Mouse (Mus musculus) macrophage (primary cell): ENCODE results near the gene Gm10260. TPM values are rescaled to one million over a fixed set of nuclear protein-coding genes. Genes with fewer than 3 reads are reported as not detected.

Source experiments
- H3K27ac ChIP-seq: fragments of 350-480 bp; formaldehyde crosslinking; 2 replicates; pipeline ENCODE4 v1.9.0; 2021
- H3K36me3 ChIP-seq: fragments of 350-480 bp; formaldehyde crosslinking; 2 replicates; pipeline ENCODE4 v1.9.0; 2021; ENCODE audit errors: inconsistent target
- H3K4me3 ChIP-seq: fragments of 350-480 bp; formaldehyde crosslinking; 2 replicates; pipeline ENCODE4 v1.9.0; 2021; ENCODE audit errors: inconsistent target
- H3K79me2 ChIP-seq: fragments of 350-480 bp; formaldehyde crosslinking; 2 replicates; pipeline ENCODE4 v1.9.0; 2021; ENCODE audit errors: inconsistent target
- WGBS: methylation state at CpG from one replicate; pipeline ENCODE4 v1.1.7; 2026; ENCODE audit warnings: inconsistent platforms; ENCODE audit not compliant: missing documents; 5-methylcytosine and 5-hydroxymethylcytosine counted together
- polyA plus RNA-seq: library from polyadenylated mRNA; stranded (reverse); fragments of 250-400 nt; gene quantifications from 3 replicates; pipeline ENCODE4 v1.2.4, GENCODE M21; 2018; ENCODE audit warnings: inconsistent platforms
- total RNA-seq, 78 experiments: library from RNA; depleted of rRNA; stranded (reverse); fragments of 250-400 nt; gene quantifications; 1 replicate in 9 of 78; 2 replicates in 24 of 78; 3 replicates in 43 of 78; 4 replicates in 2 of 78; pipeline ENCODE4 v1.2.4; 2018; ENCODE audit warnings: inconsistent platforms in 56 of 78

Gm10260 gene
- total RNA-seq (2018; cell fraction: chromatin; rRNA removed): 1 to 10 TPM in 1 of 26 experiments, not detected in 25; 8.0 TPM
- 1 to 10 TPM; 1.3 to 8.1 (median 3.2) TPM for total RNA-seq (2018; cell fraction: cytosol; rRNA removed)
- total RNA-seq (2018; cell fraction: nucleus; rRNA removed): 1 to 10 TPM in 5 of 26 experiments, not detected in 21; 1.9 to 5.6 (median 2.7) TPM
- 3.2 to 20.0 TPM (median 15.0 TPM) in 3 replicates for polyA plus RNA-seq

DNA sequence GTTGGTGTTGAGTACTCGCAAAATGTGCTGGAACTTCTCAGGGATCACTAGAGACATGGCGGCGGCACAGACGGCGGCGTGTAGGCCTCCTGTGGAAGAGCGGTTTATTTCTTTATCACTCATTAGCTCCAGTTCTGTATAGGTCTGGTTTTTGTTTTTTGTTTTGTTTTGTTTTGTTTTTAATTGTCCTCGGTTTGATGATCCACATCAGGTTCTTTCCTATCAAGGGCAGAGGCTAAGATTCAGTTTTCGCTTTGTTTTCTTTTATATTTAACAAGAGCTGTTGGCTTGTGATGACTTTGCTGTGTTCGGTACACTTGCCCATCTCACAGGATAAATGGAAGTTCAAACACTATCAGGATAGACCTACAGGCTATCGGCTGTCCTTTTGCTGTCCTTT is at the start of gene Gm10260:
TSS of gene Gm10260 (minus strand) at position 101 of the 400 bp plus-strand sequence.
- Histone ChIP-seq H3K79me2 (no peaks in the 10 kb centered on the region), H3K36me3 (no peaks in the 10 kb centered on the region), H3K27ac (no peak within 1 kb of the TSS), H3K4me3 (no peak within 1 kb of the TSS)
- WGBS: 96% methylated on average over 4 of the region's 11 CpGs

DNA sequence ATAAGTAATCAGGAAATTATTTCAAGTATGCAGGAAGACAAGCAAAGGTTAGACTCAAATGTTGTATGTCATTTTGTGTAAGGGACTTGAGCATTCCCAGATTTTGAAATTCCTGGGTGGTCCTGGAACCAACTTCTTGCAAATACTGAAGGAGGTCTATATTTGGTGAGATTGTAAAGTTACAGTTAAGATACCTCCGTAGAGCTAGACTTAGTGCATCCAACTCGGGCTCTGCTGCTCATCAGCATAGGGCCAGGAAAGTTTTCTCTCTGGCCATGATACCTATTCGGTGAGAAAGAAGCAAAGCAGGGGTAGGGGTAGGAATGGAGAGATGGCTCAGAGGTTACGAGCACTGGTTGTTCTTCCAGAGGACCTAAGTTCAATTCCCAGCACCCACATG is 49.4 kb upstream of the Gm10260 start:
- 93% methylated on average over 4 of the region's 4 CpGs for WGBS
- Histone ChIP-seq H3K36me3 (no peaks in the 10 kb centered on the region), H3K4me3 (no peak overlapping the region), H3K27ac (no peak overlapping the region), H3K79me2 (no peaks in the 10 kb centered on the region)

DNA sequence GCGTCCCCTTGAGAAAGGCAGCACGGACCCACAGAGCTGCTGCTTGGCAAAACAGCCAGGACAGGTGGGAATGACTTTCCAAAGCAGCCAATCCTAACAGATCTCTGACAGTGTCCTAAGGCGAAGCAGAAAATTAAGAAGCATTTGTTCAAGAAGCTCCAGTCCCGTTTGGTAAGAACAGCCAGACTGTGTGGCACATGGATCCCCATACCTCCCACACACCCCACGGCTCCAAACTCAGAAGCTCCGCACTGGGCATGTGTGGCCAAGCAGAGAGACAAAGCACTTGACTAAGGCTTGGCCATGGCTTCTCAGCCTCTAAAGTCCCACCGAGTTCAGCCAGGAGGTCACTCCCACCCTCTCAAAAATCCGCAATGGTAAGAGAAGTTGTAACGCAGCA is 45.5 kb upstream of the Gm10260 start:
- Histone ChIP-seq H3K36me3 (no peaks in the 10 kb centered on the region), H3K4me3 (no peak overlapping the region), H3K27ac (no peak overlapping the region), H3K79me2 (no peaks in the 10 kb centered on the region)
- 92% methylated on average over 9 of the region's 9 CpGs for WGBS

DNA sequence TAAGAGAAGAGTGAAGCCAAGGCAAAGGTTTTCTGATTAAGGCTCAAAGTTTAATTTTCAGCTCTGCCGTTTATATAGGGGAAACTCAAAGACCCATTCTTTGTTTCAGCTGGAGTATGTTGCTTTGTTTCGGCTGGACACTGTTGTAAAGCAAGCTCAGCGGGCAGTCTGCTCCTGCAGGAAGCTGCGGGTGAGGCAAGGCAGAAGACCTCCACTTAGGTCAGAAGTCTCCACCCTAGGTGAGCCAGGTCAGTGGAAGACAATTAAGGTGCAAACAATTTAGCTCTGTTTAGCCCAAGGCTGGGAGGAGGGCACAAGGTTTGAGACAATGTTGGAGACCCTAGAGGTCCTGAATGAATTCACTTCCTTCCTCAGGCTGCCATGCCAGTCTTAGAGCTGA is 42.0 kb upstream of the Gm10260 start:
- Histone ChIP-seq H3K36me3 (no peaks in the 10 kb centered on the region), H3K79me2 (no peaks in the 10 kb centered on the region), H3K4me3 (no peak overlapping the region), H3K27ac (no peak overlapping the region)
- WGBS: 84% methylated on average over 4 of the region's 4 CpGs

DNA sequence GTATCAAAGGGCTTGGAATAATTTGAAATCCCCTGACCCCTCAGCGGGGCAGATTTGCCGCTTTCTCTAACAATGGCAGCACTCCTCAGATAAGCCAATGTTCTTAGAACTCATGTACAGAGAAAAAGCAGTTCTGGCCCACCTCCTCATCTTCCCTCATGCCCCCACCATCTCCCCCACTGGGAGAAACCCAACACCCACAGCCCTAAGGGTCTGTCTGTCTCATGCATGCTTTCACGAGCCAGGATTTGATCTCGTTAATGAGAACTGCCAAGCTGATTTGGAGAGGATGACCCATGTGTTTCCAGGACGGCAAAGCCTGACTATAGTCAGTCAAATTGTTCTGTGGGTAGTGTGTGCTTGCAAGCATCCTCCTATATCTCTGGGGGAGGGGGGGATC is 37.0 kb upstream of the Gm10260 start:
- H3K4me3 ChIP-seq: no peak overlapping the region
- H3K79me2 ChIP-seq: no peaks in the 10 kb centered on the region
- WGBS: 85% methylated on average over 5 of the region's 5 CpGs
- no peaks in the 10 kb centered on the region for H3K36me3 ChIP-seq
- no peak overlapping the region for H3K27ac ChIP-seq

DNA sequence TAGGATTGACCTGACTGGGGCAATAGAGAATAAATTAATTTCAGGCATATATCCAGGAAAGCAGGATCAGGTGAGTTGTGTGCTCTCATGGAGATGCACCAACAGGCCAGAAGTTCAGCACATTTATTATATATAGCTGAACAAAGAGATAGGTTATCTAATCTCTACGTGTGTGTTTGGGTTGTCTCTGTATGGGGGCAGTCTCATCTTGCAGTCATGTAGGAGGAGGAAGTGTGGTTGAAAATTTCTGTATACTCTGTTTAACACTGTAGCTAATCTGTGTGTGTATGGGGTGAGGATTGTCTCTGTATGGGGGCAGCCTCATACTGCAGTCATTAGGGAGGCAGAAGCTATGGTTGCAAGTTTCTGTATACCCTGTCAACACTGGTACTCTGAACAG is 34.3 kb upstream of the Gm10260 start:
- Histone ChIP-seq H3K36me3 (no peaks in the 10 kb centered on the region), H3K79me2 (no peaks in the 10 kb centered on the region), H3K4me3 (no peak overlapping the region), H3K27ac (no peak overlapping the region)
- WGBS: 80% methylated on average over 1 of the region's 1 CpGs

DNA sequence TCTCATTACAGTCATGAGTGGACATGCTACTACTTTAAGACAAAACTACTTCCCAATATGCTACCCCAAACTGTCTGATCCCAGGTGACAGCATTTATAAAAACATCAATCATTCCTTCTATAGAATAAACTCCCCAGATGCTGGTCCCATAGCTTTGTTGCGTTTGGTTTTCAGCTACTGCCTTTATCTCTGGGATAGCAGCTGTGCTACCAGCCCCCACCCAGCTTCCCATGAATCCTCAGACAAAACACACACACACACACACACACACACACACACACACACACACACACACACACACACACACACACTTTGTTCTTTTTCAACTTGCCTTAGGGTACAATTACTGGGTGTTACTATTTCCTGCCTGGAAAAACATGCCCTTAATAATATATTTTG is 33.5 kb upstream of the Gm10260 start:
- Histone ChIP-seq H3K27ac (no peak overlapping the region), H3K4me3 (no peak overlapping the region), H3K36me3 (no peaks in the 10 kb centered on the region), H3K79me2 (no peaks in the 10 kb centered on the region)
- WGBS: 100% methylated on average over 1 of the region's 1 CpGs

DNA sequence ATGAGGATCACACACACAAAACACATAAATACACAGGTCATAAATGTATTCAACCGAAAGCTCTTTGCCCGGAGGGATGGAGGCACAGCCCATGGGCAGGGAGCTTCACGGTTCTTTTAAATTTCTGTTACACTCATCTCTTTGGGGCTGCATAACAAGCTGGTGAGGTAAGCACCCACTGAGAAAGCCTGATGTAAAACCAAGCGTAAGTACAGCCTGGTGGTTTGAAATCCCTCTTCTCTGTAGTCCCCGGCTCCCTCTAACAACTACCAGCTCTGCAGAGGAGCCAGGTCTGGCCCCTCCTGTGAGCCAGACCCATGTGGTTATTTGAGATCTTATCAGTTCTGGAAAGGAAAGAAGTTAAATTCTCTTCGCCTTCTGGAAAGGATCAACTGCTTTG is 31.2 kb upstream of the Gm10260 start:
- H3K79me2 ChIP-seq: no peaks in the 10 kb centered on the region
- no peak overlapping the region for H3K4me3 ChIP-seq
- 73% methylated on average over 6 of the region's 6 CpGs for WGBS
- H3K36me3 ChIP-seq: no peaks in the 10 kb centered on the region
- H3K27ac ChIP-seq: no peak overlapping the region

DNA sequence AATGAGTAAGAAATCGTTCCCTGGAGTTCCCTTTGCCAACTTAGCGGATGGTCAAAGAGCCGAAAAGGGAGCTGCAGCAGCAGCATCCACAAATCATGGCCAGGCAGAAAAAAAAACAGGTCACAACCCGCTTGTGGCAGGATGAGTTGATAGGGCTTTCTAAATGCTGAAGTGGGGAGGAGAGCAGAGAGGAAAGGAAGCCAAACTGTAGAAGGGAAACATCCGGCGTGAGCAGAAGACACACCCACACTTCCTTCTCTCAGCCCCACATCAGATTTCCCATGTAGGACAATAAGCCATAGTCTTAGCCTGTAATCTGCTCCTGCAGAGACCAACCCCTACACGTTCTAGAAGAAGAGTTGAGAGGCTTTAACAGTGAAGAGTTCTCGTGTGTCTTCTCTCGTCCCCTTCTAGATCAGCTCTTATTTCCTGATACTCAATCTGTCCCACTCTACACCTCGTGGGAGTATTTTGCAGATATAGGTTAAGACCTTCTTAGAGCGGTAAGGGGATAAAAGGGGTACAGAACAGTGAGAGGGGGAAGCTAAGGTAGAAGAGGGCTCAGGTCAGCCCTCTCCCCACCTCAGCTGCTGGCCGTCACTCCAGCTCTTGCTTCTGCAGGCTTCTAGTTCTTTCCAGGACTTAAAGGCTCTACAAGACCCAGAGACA is 29.5 kb upstream of the Gm10260 start:
- Histone ChIP-seq H3K36me3 (no peaks in the 10 kb centered on the region), H3K79me2 (no peaks in the 10 kb centered on the region), H3K4me3 (no peak overlapping the region), H3K27ac (no peak overlapping the region)
- 43% methylated on average over 12 of the region's 12 CpGs for WGBS

DNA sequence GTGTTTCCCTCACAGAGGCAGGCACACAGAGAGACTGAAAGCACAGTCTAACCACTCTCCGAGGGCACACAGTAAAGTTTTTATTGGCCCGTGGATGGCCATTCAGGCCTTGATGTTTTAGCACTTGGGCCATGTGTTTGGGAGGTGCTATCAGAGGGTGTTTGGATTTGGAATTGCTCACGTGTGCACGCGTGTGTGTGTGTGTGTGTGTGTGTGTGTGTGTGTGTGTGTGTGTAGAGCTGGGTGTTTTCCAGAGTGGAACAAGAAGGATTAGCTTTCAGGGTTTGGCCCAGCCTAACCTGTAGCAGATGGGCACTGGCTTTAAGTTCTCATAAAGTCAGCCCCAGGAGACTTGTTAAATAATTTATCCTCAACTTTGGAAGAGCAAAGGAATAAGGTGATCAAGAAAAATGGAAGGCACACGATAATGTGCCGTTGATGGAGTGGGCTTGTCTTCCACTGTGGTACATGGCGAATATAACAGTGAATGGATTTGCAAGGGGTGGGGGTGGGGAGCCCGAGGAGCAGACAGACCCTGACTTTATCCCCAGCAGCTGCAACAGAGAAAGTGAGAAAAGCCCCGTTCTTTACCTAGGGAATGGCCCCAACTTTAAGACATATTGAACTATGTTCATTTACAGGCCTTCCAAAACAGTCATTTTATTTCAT is 24.9 kb upstream of the Gm10260 start:
- Histone ChIP-seq H3K36me3 (no peaks in the 10 kb centered on the region), H3K4me3 (no peak overlapping the region), H3K79me2 (no peaks in the 10 kb centered on the region), H3K27ac (no peak overlapping the region)
- WGBS: 91% methylated on average over 9 of the region's 10 CpGs

DNA sequence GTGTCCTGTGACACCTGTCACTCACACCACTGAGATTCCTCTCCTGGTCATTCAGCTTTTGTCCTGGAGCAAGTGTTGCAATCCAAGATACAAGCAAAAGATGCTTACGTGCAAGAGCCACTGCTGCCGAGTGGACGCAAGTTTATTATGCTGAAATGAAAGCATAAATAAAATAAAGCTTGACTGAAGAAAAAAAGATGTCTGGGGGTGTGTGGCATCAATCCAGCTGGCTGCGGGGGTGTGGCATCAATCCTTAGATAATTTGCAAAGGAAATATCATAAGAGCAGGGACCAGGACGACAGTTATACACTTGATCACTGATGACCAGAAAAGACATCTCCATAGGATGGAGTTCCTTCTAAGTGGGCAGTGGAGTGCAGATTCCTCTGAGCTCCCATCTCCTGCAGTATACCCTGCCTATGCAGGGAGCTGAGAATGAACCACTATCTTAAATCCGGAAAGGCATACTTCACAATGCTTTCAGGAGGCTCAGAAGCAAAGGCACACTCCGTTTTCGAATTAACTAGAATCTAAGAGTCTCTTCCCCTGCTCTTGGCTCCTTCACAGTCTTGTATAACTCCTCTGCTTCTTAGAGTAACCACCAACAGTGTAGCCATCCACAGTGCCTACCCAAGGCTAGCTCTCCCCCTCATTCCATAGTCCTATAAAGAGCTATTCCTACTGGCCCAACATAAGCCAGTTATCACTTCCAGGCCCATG is 23.2 kb upstream of the Gm10260 start:
- 86% methylated on average over 8 of the region's 8 CpGs for WGBS
- Histone ChIP-seq H3K79me2 (no peaks in the 10 kb centered on the region), H3K36me3 (no peaks in the 10 kb centered on the region), H3K4me3 (no peak overlapping the region), H3K27ac (no peak overlapping the region)

DNA sequence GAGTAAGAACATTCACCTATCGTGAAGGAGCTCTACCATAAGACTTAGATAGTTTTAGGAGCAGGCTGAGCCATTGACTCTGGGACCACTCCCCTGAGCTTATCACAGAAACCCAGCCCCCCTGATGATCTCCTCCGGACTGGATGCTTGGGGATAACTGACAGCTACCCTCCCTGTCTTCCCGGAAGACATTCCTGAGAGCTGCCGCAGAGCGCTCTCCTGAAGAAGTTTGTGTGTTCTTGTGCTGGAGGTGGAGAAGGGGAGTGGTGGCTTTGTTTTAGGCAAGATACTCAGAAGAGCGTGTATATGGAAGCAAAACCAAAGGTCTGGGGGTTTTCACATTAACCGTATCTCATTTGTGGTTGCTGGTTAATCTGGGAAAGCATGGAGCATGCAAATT is 21.6 kb upstream of the Gm10260 start:
- H3K79me2 ChIP-seq: no peaks in the 10 kb centered on the region
- no peak overlapping the region for H3K4me3 ChIP-seq
- WGBS: 90% methylated on average over 7 of the region's 7 CpGs
- no peak overlapping the region for H3K27ac ChIP-seq
- H3K36me3 ChIP-seq: no peaks in the 10 kb centered on the region

DNA sequence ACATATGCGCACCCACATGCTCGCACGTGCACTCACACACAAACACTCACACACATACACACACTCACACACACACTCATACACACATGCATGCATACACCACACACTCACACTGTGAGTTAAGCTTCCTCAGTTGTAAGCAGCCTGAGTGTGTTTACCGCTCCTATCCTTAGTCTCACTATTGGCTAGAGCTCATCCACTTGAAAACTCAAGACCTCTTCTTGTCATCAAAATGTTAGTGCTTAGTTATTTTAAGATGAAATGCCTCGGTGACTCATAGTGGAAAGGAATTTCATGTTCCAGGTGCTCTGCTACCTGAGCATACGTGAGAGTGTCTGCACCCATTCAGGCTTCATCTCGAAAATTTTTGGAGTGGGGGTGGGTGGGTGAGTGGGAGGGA is 21.2 kb upstream of the Gm10260 start:
- Histone ChIP-seq H3K27ac (no peak overlapping the region), H3K4me3 (no peak overlapping the region)
- 92% methylated on average over 7 of the region's 7 CpGs for WGBS

DNA sequence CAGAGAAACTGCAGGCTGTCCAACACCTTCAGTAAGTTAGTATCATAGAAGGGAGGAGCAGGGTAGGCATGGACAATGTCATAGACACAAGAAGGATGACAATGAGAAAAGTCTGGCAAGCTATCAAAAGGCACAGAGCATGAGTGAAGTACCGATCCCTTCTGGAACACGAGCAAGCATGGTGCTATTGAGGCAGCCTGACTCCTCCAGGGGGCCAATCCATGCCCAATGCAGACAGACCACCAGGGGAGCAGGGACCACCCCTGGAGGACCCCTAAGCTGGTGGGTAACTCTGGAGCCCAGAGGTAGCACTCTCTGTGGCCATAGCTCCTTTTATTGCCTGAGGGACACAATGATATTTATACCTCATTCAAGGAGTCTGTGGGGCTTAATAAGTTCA is 20.1 kb upstream of the Gm10260 start:
- Histone ChIP-seq H3K79me2 (no peaks in the 10 kb centered on the region), H3K27ac (no peak overlapping the region), H3K36me3 (no peaks in the 10 kb centered on the region), H3K4me3 (no peak overlapping the region)
- 80% methylated on average over 2 of the region's 2 CpGs for WGBS

More for the DNA sequence above, 21.2 kb upstream of the Gm10260 start:
- Histone ChIP-seq H3K79me2 (no peaks in the 10 kb centered on the region), H3K36me3 (no peaks in the 10 kb centered on the region)
